Mouse (Mus musculus): ENCODE results near the gene Apol7e. TPM values are rescaled to one million over a fixed set of nuclear protein-coding genes. Genes with fewer than 3 reads are reported as not detected.
"Not testable (repeated sequence)": the region's sequence is repeated elsewhere in the genome, so short reads cannot be mapped to it uniquely, and the experiment has no call there.

The Apol7e gene
- polyA plus RNA-seq, 1 experiment = 1.3 TPM

- peak; percentile 35; the same call in 1 of the 2 replicates for TF ChIP-seq CTCF (IDR thresholded peaks at IDR 0.05; ENCODE audit: insufficient read depth, low read length)
Observed at GRCm38 (mm10) chr15:77727139-77727538, 28.5 kb downstream of the Apol7e start.

GRCm38 (mm10) chr15:77727745-77728144, 29.1 kb downstream of the Apol7e start:
- WGBS = 67% methylated on average over 3 of the region's 3 CpGs
- not testable (repeated sequence) for DNase-seq; H3K4me3 ChIP-seq (replicated peaks; ENCODE audit: extremely low read depth, low read depth, low read length); H3K4me1 ChIP-seq (ENCODE audit: control insufficient read depth, insufficient read depth, low read length)

More at GRCm38 (mm10) chr15:77727139-77727538, 28.5 kb downstream of the Apol7e start:
- not testable (repeated sequence) for DNase-seq; H3K4me3 ChIP-seq (replicated peaks; ENCODE audit: extremely low read depth, low read depth, low read length); H3K4me1 ChIP-seq (ENCODE audit: control insufficient read depth, insufficient read depth, low read length)
- 7% methylated on average over 3 of the region's 3 CpGs for WGBS

- DNase-seq; H3K4me1 ChIP-seq (ENCODE audit: control insufficient read depth, insufficient read depth, low read length); H3K4me3 ChIP-seq (replicated peaks; ENCODE audit: extremely low read depth, low read depth, low read length): not testable (repeated sequence)
- WGBS = 60% methylated on average over 2 of the region's 4 CpGs
Observed at GRCm38 (mm10) chr15:77728739-77729138, 30.1 kb downstream of the Apol7e start, which contains the start of gene Apol9b. TSS of gene Apol9b (plus strand) at chr15:77729039.

GRCm38 (mm10) chr15:77731605-77732004, 32.9 kb downstream of the Apol7e start:
- H3K4me1 ChIP-seq (ENCODE audit: control insufficient read depth, insufficient read depth, low read length) = no peaks in the 10 kb centered on the region; the same call in 1 of the 2 replicates
- no peak overlapping the region for H3K4me3 ChIP-seq (replicated peaks; ENCODE audit: extremely low read depth, low read depth, low read length)
- TF ChIP-seq POLR2A (IDR thresholded peaks at IDR 0.05; ENCODE audit: borderline replicate concordance, extremely low read depth, low read depth, low read length) (no peak), CTCF (IDR thresholded peaks at IDR 0.05; ENCODE audit: insufficient read depth, low read length) (no peak)
- DNase-seq = no peak
- WGBS = 94% methylated on average over 5 of the region's 5 CpGs

- 81% methylated on average over 10 of the region's 10 CpGs for WGBS
- DNase-seq; H3K4me1 ChIP-seq (ENCODE audit: control insufficient read depth, insufficient read depth, low read length); H3K4me3 ChIP-seq (replicated peaks; ENCODE audit: extremely low read depth, low read depth, low read length): not testable (repeated sequence)
Observed at GRCm38 (mm10) chr15:77732851-77733250, 34.2 kb downstream of the Apol7e start.

- H3K4me1 ChIP-seq (ENCODE audit: control insufficient read depth, insufficient read depth, low read length); DNase-seq; H3K4me3 ChIP-seq (replicated peaks; ENCODE audit: extremely low read depth, low read depth, low read length): not testable (repeated sequence)
- 40% methylated on average over 8 of the region's 8 CpGs for whole genome bisulfite sequencing
Observed at GRCm38 (mm10) chr15:77733380-77733779, 34.7 kb downstream of the Apol7e start.

GRCm38 (mm10) chr15:77733903-77734302, 35.2 kb downstream of the Apol7e start:
- H3K4me1 ChIP-seq (ENCODE audit: control insufficient read depth, insufficient read depth, low read length); DNase-seq; H3K4me3 ChIP-seq (replicated peaks; ENCODE audit: extremely low read depth, low read depth, low read length): not testable (repeated sequence)
- 52% methylated on average over 4 of the region's 4 CpGs for WGBS

GRCm38 (mm10) chr15:77740511-77741297, 42.0 kb downstream of the Apol7e start:
- TF ChIP-seq CTCF (IDR thresholded peaks at IDR 0.05; ENCODE audit: insufficient read depth, low read length) (peak; percentile 50), POLR2A (IDR thresholded peaks at IDR 0.05; ENCODE audit: borderline replicate concordance, extremely low read depth, low read depth, low read length) (no peak)
- WGBS = 68% methylated on average over 9 of the region's 9 CpGs
- Histone ChIP-seq H3K4me3 (replicated peaks; ENCODE audit: extremely low read depth, low read depth, low read length) (no peak overlapping the region), H3K4me1 (ENCODE audit: control insufficient read depth, insufficient read depth, low read length) (no peaks in the 10 kb centered on the region)
- no peak for DNase-seq

- WGBS = 77% methylated on average over 6 of the region's 6 CpGs
- H3K4me1 ChIP-seq (ENCODE audit: control insufficient read depth, insufficient read depth, low read length); H3K4me3 ChIP-seq (replicated peaks; ENCODE audit: extremely low read depth, low read depth, low read length); DNase-seq: not testable (repeated sequence)
Observed at GRCm38 (mm10) chr15:77741556-77741955, 42.9 kb downstream of the Apol7e start.

GRCm38 (mm10) chr15:77744632-77745031, 46.0 kb downstream of the Apol7e start:
- no peak for TF ChIP-seq CTCF (IDR thresholded peaks at IDR 0.05; ENCODE audit: insufficient read depth, low read length)
- TF ChIP-seq POLR2A (IDR thresholded peaks at IDR 0.05; ENCODE audit: borderline replicate concordance, extremely low read depth, low read depth, low read length) = no peak
- no peak for DNase-seq
- 29% methylated on average over 5 of the region's 5 CpGs for WGBS
- Histone ChIP-seq H3K4me1 (ENCODE audit: control insufficient read depth, insufficient read depth, low read length) (no peaks in the 10 kb centered on the region), H3K4me3 (replicated peaks; ENCODE audit: extremely low read depth, low read depth, low read length) (no peak overlapping the region)

GRCm38 (mm10) chr15:77745081-77745480, 46.4 kb downstream of the Apol7e start:
- no peak overlapping the region for H3K4me3 ChIP-seq (replicated peaks; ENCODE audit: extremely low read depth, low read depth, low read length)
- TF ChIP-seq POLR2A (IDR thresholded peaks at IDR 0.05; ENCODE audit: borderline replicate concordance, extremely low read depth, low read depth, low read length) (no peak), CTCF (IDR thresholded peaks at IDR 0.05; ENCODE audit: insufficient read depth, low read length) (no peak)

More at GRCm38 (mm10) chr15:77745081-77745480, 46.4 kb downstream of the Apol7e start:
- DNase-seq = no peak
- H3K4me1 ChIP-seq (ENCODE audit: control insufficient read depth, insufficient read depth, low read length) = no peaks in the 10 kb centered on the region
